Mouse (Mus musculus) cerebellum, adult 18-20 months (tissue): Measurements from ENCODE around the gene Cstad.

Experiments
- DNase-seq, 2 experiments: peaks; one replicate each; pipeline ENCODE4 v3.0.0; 2021

Gene Cstad

DNA sequence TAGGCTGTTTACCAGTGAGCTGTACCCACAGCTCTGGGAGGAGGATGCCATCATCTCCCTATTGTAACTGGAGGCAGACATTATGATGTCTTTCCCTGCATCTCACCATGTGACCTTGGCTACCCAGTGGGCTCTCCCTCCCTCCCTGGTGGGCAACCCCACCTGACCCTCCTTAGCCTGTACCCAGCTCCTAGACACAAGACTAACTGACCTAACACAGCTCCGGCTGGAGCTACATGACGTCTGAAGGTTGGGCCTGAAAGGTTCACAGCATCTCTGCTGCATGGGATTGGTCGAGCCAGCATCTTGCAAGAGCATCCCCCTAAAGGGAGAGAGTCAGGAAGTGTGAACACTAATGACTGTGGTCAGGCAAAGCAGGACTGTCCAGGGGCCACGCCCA, 35.0 kb downstream of the Cstad start:
- no peak for DNase-seq

- DNase-seq: no peak
These were observed 41.4 kb downstream of the Cstad start for GRCm38 (mm10) chr2:30636266-30636671.

DNA sequence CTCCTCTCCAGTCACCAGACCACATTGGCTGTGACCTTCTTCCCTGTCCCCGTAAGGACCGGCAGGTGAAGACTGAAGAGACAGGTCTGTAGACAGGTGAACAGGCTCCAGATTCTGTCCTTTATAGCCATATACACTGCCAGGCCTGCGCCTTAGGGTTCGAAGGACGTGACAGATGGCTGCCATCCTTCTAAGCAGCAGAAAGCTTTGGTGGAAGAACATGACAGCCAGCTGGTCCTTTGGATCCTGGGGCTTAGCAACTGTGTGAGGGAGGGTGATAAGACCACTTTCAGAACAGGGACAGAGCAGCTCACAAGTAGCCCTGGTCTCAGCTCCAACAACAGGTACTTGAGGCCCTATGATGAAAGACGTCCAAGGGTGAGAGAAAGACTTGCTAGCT, 43.2 kb downstream of the Cstad start:
- no peak for DNase-seq

DNA sequence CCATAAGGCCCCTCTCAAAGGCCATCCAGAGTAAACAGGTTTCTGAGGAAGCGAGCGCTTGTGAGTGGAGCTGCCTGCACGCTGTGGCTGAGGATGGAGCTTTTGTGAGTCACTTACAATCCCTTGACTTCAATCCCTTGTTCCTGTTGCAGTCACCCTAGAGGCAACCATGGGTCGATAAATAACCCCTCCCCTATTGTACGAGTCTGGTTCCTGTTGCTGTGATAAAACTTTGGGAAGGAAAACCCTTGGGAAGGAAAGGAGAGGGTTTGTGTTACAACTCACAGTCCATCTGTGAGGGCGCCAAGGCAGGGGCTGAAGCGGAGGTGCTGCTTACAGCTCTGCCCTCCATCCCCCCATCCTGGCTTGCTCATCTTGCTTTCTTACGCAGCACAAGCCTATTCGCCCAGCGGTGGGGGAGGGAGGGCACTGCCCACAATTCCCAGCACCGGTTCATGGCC, 45.2 kb downstream of the Cstad start:
- DNase-seq: no peak

DNA sequence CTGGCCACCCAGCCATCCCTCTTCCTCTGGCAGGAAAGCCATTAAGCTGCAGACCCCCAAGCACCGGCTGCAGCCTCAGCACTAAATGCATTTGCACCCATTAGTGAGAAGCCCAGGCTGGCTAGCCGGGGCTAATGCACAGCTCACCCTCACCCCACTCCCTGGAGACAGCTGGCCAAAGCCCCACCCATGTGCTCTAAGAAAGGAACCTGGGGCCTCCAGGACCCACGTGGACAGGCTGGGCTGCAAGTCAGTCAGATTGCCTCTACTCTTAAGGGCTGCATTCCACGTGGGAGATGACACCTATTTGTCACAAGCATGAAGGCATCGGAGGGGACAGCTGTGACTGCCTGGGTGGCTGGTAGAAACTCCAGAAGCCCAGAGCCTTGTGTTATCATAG, 48.0 kb downstream of the Cstad start:
- no peak for DNase-seq

GRCm38 (mm10) chr2:30643422-30643821, 48.6 kb downstream of the Cstad start:
- DNase-seq: no peak

DNA sequence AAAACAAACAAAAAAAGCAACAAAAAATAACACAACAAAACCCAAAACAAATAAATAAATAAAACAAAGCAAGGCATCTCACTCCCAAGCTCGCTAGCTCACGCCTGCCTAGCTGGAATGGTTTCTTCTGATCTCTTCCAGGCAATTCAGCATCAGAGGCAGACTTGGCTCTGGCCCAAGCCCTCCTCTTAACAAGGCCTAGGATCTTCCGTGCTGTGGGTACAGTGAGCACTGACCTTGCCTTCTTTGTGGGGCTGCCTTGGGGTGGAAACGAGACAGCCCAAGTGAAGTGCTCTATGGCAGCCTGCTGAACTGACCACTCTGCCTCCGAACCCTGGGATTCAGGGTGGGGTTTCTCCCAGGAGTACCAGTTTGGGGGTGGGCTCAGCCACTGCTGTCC, 52.0 kb downstream of the Cstad start:
- DNase-seq: peak; percentile 36 to 39

DNA sequence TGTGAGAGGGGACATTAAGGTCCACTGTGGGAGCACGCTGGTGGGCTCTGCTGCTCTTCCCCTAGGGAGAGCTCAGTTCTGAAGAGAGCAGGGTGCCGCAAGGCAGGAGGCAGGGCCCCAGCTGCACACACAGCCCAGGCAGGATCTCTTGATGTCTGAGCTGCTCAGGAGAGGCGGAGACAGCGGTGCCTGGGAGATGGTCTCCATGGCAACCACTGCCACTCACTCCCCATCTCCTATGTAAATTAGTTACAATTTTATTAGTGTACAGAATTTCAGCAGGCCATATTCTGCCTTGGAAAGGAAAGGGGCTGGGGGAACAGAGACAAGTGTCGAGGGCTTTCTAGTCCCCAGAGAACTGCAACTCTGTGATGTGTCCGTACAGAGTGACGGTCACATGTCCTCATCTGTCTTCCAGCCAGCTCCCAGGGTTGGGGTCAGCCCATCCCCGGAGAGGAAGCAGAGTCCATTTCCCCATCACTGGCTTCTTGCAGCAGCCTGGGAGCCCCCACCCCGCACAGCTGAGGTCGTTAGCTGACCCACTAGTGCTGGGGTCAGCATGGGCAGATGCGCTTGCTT, 52.6 kb downstream of the Cstad start:
- DNase-seq: no peak

- DNase-seq: no peak
These were observed 53.1 kb downstream of the Cstad start for GRCm38 (mm10) chr2:30647882-30648494.

GRCm38 (mm10) chr2:30650249-30650648, 55.4 kb downstream of the Cstad start:
- DNase-seq: no peak

- DNase-seq: no peak
These were observed 57.0 kb downstream of the Cstad start for GRCm38 (mm10) chr2:30651831-30652230.

- no peak for DNase-seq
These were observed 57.8 kb downstream of the Cstad start for GRCm38 (mm10) chr2:30652581-30653037.

- DNase-seq: no peak
These were observed 58.2 kb downstream of the Cstad start for GRCm38 (mm10) chr2:30653046-30653445.

DNA sequence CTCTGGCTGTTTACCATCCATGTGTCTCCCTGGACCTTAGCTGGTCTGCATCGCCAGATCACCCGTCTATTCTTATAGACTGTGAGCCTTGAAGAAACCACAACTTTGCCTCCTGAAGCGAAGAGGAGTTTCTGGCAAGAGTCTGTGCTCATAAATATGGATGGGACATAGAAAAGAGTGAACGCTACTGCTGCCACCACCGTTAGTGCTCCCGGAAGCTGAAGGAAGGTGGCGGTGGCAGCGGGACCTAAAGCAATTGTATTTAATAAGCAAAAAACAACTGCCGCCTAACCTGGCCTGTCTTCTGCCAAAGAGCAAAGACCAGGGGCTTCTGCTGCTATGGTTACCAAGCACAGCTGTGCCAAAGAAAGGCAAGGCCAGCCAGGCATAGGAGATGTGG, 59.3 kb downstream of the Cstad start:
- no peak for DNase-seq

DNA sequence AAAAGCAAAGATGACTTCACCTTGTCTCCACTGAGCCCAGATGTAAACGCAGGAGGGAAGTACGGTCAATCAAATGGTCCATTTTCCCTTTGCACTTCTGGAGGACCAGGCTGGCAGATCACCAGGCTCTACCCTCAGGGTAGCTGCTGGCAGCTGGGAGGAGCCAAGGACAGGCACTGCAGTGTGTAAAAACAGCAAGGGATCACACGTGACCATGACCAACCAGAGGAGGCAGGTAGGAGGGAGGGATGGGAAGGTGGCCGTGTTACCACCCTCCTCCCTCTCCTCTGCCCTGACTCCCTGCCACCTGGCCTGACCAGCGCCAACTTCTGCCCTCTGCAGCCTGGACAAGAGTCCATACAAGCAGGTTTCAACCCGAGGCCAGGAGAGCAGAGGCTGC, 59.7 kb downstream of the Cstad start:
- DNase-seq: no peak

DNA sequence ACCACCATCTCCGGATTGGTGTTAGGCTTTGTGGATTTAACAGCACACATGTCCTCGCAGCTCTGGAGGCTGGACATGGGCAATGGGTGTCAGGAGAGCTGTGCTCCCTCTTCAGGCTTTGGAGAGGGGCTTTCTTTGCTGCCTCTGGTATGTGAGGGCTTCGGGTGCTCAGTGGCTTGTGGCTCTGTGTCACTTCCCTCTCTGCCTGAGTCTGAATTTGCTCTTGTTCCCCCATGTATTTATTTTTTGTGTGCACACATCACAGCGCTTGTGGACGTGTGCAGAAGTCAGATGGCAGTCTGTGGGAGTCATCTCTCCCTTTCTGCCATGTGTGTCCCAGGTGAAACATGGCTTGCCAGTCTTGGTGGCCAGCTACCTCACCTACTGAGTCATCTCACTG, 60.9 kb downstream of the Cstad start:
- DNase-seq: no peak

- DNase-seq: no peak
These were observed 62.1 kb downstream of the Cstad start for GRCm38 (mm10) chr2:30656711-30657555.

DNA sequence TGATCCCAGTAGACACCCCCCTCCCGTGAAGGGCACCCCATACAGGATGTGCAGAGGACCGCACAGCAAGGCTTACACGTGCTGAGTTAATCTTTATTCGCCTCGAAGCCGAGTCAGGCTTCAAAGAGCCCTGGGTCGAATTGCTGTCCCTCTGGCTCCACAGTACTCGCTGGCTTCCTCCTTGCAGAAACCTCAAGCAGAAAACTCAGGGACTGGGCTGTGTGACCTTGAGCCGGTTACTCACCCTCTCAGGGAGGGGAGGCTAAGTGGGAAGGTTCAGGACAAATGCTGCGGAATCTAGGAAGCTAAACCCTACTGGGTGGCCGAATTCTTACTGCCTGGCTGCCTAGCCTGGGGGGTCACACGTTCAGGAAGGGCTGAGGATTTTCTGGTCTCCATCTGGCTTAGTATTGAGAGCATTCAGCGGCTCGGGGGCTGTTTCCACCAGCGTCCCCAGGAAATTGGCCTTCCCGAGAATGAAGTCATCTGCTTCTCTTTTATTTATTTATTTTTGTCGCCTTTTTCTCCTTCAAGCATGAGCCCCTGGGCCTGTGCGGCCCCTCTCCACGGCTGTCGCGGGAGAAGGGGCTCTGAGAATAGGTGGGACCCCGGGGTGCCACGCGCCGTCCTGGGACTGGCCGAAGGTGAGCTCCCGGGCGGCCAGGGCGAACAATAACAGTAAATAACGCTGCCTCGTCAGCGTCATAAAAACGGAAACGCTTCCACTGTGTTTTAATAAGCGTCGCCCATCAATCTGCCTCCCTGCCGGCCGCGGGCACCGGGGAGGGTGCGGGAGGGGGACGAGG, 63.0 kb downstream of the Cstad start:
- DNase-seq: peak in 1 of 2 experiments; percentile 45

DNA sequence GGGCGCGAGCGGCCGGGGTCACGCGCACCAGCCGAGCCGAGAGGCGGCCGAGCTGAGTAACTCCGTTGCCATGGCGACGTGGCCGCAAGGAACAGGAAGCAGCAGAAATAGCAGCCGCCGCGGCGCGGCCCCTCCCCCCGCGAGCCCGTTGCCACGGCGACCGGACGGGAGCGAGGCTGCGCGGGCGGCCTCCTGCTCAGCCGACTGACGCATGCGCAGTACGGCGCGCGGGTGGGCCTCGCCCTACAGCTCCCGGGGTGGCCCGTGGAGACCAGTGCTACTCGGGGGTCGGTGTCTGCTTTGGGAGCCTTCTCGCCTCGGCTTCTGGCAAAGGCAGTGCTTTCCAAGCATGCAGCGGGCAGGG, 63.6 kb downstream of the Cstad start:
- DNase-seq: peak; percentile 99 to 100
